Mouse (Mus musculus) C2C12 (cell line): ENCODE data around the gene Ubl7. TPM values are rescaled to one million over a fixed set of nuclear protein-coding genes. Genes with fewer than 3 reads are reported as not detected.

ENCODE experiments used
- H3K27me3 ChIP-seq: one replicate; pipeline ENCODE4 v1.6.1; 2011; ENCODE audit not compliant: control insufficient read depth, insufficient read depth, insufficient read length
- H3K36me3 ChIP-seq: one replicate; pipeline ENCODE4 v1.6.1; 2011; ENCODE audit not compliant: control insufficient read depth, insufficient read depth
- H3K4me3 ChIP-seq: one replicate; pipeline ENCODE4 v1.5.1; 2011; ENCODE audit warnings: mild to moderate bottlenecking, control low read depth; ENCODE audit not compliant: poor library complexity, insufficient read depth, severe bottlenecking
- H3K79me2 ChIP-seq: one replicate; pipeline ENCODE4 v1.6.1; 2011; ENCODE audit not compliant: control insufficient read depth, insufficient read depth
- H3K79me3 ChIP-seq: one replicate; pipeline ENCODE4 v1.6.1; 2011; ENCODE audit warnings: low read depth, control low read depth
- H3ac ChIP-seq: one replicate; pipeline ENCODE3; 2011; ENCODE audit warnings: low read depth; ENCODE audit not compliant: control insufficient read depth, insufficient read length
- CEBPB ChIP-seq: IDR thresholded peaks from one replicate; pipeline ENCODE4 v1.6.1; 2011; ENCODE audit warnings: low read depth, mild to moderate bottlenecking, control low read depth, moderate library complexity
- CTCF ChIP-seq: IDR thresholded peaks from one replicate; pipeline ENCODE4 v1.5.1; 2011; ENCODE audit not compliant: control insufficient read depth, insufficient read depth, insufficient read length
- FOSL1 ChIP-seq: IDR thresholded peaks from one replicate; pipeline ENCODE4 v1.8.0; 2011; ENCODE audit warnings: mild to moderate bottlenecking, low read length; ENCODE audit not compliant: poor library complexity, insufficient read depth, severe bottlenecking
- MAX ChIP-seq: IDR thresholded peaks from one replicate; pipeline ENCODE4 v1.6.1; 2011; ENCODE audit warnings: mild to moderate bottlenecking, control low read depth
- MYOD1 ChIP-seq: IDR thresholded peaks from one replicate; pipeline ENCODE4 v1.6.1; 2011; ENCODE audit warnings: low read depth; ENCODE audit not compliant: control insufficient read depth, insufficient read length
- MYOG ChIP-seq: IDR thresholded peaks from one replicate; pipeline ENCODE4 v1.6.1; 2011; ENCODE audit not compliant: control insufficient read depth, insufficient read length; ENCODE audit errors: extremely low read depth
- USF1 ChIP-seq: IDR thresholded peaks from one replicate; pipeline ENCODE4 v1.6.1; 2011; ENCODE audit warnings: low read depth, mild to moderate bottlenecking, control low read depth, moderate library complexity
- polyA plus RNA-seq: library from polyadenylated mRNA; unstranded; fragments of >200 nt; fragmentation: generic; extraction: Trizol; gene quantifications from one replicate; pipeline ENCODE4 v1.2.1, GENCODE M21; 2012; ENCODE audit warnings: missing spikeins

Ubl7 gene
- polyA plus RNA-seq, 1 experiment = 59.0 TPM

GRCm38 (mm10) chr9:57902132-57902531 is 8.6 kb upstream of the Ubl7 start:
- no peaks in the 10 kb centered on the region for H3K79me2 ChIP-seq
- H3K27me3 ChIP-seq = no peaks in the 10 kb centered on the region
- H3K79me3 ChIP-seq = no peaks in the 10 kb centered on the region
- no peak overlapping the region for H3K4me3 ChIP-seq
- H3K36me3 ChIP-seq = no peaks in the 10 kb centered on the region
- H3ac ChIP-seq = no peak overlapping the region
- TF ChIP-seq MYOD1 = no peak

DNA sequence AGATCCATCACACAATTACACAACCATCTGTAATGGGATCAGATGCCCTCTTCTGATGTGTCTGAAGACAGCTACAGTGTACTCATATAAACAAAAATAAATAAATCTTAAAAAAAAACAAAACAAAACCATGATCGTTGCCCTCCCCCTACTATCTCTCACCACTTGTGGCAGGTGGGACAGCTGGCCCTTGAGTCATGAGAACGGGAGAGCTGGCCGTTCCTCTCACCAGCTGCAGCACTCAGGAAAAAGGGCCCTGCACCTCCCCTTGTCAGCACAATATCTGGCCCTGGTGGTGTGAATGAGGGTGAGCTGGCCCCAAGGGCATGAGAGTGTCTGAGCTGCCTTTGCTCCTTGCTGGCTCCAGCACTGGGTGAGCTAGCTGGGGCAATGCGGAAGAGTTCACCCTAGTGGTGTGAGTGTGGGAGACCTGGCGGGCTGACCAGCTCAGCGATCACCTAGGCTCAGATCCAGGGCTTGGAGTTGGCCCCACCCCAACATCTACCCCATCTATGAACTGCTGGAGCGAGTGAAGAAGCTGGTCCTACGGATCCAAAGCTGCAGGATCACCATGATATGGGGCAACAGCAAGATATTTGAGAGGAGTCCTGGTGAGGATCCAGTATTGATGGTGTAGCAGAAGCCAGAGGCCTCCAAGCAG is 7.1 kb upstream of the Ubl7 start:
- TF ChIP-seq MYOG (no peak), FOSL1 (no peak), MAX (no peak), CTCF (no peak), USF1 (no peak), CEBPB (no peak), MYOD1 (no peak)
- Histone ChIP-seq H3K4me3 (no peak overlapping the region), H3K27me3 (no peaks in the 10 kb centered on the region), H3ac (no peak overlapping the region), H3K79me3 (no peaks in the 10 kb centered on the region), H3K36me3 (no peaks in the 10 kb centered on the region), H3K79me2 (no peaks in the 10 kb centered on the region)

GRCm38 (mm10) chr9:57904250-57904644 is 6.5 kb upstream of the Ubl7 start:
- no peak overlapping the region for H3K4me3 ChIP-seq
- no peaks in the 10 kb centered on the region for H3K27me3 ChIP-seq
- H3K79me3 ChIP-seq = no peaks in the 10 kb centered on the region
- no peak overlapping the region for H3ac ChIP-seq
- no peaks in the 10 kb centered on the region for H3K36me3 ChIP-seq
- TF ChIP-seq CTCF (no peak), CEBPB (no peak), MYOG (no peak), FOSL1 (no peak), MYOD1 (no peak), MAX (no peak), USF1 (no peak)
- no peaks in the 10 kb centered on the region for H3K79me2 ChIP-seq

DNA sequence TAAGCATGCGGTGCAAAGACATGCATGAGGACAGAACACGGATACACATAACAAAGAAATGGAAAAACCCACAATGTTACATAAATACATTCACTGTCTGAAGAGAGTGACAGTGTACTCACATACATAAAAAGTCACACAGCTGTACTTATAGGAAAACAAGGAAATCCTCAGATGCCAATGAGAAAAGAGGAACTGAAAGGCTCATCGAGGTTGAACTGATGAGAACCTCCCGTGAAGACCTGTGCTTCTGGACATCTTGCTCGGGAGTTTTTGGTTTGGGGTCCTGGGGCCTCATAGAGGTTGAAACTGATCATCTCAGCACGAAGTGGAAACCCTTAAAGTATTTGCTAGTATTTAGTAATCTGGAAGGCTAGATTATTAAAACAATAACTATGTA is 3.6 kb upstream of the Ubl7 start:
- Histone ChIP-seq H3K4me3 (no peak overlapping the region), H3K27me3 (no peaks in the 10 kb centered on the region), H3K36me3 (no peaks in the 10 kb centered on the region), H3K79me3 (peaks cover 3% of the 10 kb centered on the region), H3K79me2 (peaks cover 6% of the 10 kb centered on the region), H3ac (no peak overlapping the region)
- no peak for TF ChIP-seq FOSL1
- no peak for TF ChIP-seq MAX
- no peak for TF ChIP-seq MYOD1
- TF ChIP-seq CEBPB = no peak
- TF ChIP-seq MYOG = no peak
- no peak for TF ChIP-seq CTCF
- TF ChIP-seq USF1 = no peak

DNA sequence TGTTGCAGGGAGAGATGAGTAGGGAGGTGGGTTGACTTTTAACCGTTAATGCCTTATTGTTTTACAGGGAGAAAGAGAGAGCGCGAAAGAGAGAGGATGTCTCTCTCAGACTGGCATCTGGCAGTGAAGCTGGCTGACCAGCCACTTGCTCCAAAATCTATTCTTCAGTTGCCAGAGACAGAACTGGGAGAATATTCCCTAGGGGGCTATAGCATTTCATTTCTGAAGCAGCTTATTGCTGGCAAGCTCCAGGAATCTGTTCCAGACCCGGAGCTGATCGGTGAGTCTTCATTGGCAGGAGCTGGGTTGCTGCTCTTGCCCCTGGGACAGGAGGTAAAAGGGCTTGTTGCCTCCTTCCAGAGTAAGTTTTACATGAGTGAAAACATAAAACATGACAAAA is 1.8 kb downstream of the Ubl7 start:
- H3K4me3 ChIP-seq = no peak overlapping the region

GRCm38 (mm10) chr9:57921491-57922060 is 10.8 kb downstream of the Ubl7 start:
- no peak for TF ChIP-seq MYOG
- Histone ChIP-seq H3K36me3 (peaks cover 30% of the 10 kb centered on the region), H3ac (no peak overlapping the region), H3K27me3 (no peaks in the 10 kb centered on the region), H3K79me2 (no peaks in the 10 kb centered on the region), H3K79me3 (no peaks in the 10 kb centered on the region), H3K4me3 (no peak overlapping the region)

More for the DNA sequence above, 1.8 kb downstream of the Ubl7 start:
- no peak for TF ChIP-seq MAX
- TF ChIP-seq USF1 = no peak
- no peak for TF ChIP-seq MYOG
- peaks cover 6% of the 10 kb centered on the region for H3K79me2 ChIP-seq
- H3ac ChIP-seq = no peak overlapping the region
- peaks cover 3% of the 10 kb centered on the region for H3K79me3 ChIP-seq
- H3K36me3 ChIP-seq = peaks cover 6% of the 10 kb centered on the region
- H3K27me3 ChIP-seq = no peaks in the 10 kb centered on the region
